Mouse (Mus musculus) liver, embryonic 14.5 days (tissue): ENCODE results near the gene Tex22.

Source experiments
- CTCF ChIP-seq: IDR thresholded peaks from 2 replicates; pipeline ENCODE4 v1.5.1; 2016; ENCODE audit warnings: antibody characterized with exemption, low read depth, control low read depth
- EP300 ChIP-seq: IDR thresholded peaks from 2 replicates; pipeline ENCODE4 v1.6.1; 2016; ENCODE audit warnings: antibody characterized with exemption, low read depth

DNA sequence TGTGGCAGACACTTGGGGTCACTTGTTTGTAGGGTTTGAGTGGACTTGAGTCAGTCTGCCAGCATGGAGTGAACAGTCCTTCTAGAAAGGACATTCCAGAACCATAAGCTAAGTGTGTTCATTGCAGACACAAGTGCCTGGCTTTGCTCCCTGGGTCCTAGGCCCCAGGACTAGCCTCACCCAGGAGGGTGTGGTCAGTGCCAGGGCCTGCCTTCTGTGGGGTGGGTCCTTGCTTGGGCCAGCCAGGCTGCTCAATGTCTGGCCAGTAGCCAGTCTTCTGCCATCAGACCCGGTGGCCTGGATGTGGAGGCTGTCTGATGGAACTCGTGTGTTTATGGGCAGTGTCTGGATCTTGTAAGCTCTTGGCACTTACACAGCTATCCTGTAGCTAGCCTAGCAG lies 58.3 kb downstream of the Tex22 start:
- no peak for TF ChIP-seq CTCF
- TF ChIP-seq EP300: no peak
